Mouse (Mus musculus): Measurements from ENCODE around the gene Exoc3l2.

The Exoc3l2 gene

DNA sequence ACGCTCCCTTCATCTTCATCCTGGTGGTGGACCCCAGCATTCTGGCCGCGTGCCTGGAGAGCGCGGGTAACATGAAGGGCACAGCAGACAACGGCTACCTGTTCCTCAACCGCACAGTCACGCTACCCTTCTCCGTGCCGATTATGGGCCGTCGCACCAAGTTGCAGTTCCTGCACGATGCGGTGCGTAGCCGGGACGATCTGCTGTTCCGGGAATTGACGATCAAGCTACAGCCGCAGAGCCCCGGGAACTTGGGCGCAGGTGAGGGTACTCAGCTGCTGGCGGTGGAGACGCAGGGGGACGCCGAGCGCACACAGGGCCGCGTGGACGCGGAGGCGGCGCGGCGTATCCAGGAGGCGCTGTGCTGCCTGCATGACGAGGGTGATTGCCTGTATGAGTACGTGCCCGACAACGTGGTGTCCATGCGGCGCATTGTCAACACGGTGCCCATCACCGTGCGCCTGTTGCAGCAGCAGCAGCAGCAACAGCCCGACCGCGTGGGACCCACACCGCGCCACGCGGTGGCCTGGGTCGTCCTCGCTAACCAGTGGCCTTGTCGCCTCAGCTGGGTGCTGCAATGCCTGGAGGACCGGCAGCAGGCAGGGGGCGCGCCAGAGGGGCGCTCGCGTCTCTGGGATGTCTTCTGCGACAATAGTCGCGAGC lies 60.8 kb downstream of the Exoc3l2 start:
- peak; percentile 51 to 78 for DNase-seq

DNA sequence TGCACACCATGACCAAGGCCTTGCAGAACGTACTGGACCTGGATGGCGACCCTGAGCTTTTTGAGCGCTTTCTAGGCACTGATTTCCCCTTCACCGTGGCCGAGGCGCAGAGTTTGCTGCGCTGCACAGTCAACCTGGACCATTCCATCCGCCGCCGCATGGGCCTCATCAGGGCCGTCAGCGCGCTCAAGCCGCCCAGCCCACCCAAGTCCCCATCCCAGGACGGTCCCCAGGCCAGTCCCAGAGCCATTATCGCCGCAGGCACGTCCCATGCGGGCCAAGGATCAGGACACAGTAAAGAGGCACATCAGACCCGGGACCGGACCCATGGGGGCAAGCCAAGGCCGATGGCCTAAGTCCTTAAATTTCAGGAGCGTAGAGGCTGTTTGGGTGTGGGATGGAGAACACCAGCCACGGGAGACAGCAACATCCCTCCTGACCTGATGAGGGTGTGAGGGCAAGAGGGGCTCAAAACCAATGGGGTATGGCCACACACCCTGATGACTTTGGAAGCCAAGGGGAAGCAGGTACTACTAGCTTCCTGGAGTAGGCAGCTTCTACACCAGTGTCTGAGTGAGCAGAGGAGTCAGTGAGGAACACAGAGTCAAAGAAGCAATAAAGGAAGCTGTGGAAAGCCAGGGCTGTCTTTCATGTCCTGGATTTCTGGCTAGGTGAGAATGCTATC lies 61.4 kb downstream of the Exoc3l2 start:
- no peak for DNase-seq

DNA sequence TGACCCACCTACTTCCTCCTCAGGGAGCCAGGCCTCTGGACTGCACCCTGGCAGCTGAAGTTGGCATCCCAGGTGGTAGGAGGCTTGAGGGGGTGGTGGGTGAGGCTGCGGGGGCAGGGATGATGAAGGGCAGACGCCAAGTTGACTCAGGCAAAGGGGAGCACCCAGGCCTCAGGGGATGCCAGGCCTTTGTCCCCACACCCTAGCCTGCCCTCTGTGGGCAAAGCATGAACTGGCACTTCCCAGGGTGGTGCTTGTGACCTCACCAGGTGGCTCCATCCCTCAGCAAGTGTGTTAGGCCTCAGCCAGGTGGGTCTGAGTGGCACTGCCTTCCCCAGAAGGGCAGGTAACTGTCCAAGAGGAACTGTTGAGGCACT lies 62.0 kb downstream of the Exoc3l2 start:
- no peak for DNase-seq

DNA sequence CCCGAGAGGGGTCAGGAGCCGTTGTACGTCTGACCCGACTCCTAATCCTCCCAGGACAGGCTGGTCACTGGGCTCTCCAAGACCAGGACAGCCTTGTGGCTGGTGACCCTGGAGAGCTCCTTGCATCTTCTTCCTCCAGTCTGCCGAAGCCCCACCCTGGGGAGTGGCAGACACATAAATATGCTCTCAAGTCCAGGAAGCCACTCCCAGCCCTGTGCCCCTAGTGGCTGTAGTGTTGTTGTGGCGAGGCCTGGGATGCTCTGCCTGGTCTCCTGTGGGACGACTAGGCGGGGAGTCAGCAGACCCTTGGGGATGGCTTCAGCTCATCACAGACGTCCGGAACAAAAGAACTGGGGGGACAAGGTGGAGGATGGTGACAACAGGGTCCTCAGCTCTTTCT lies 67.9 kb downstream of the Exoc3l2 start:
- no peak for DNase-seq

DNA sequence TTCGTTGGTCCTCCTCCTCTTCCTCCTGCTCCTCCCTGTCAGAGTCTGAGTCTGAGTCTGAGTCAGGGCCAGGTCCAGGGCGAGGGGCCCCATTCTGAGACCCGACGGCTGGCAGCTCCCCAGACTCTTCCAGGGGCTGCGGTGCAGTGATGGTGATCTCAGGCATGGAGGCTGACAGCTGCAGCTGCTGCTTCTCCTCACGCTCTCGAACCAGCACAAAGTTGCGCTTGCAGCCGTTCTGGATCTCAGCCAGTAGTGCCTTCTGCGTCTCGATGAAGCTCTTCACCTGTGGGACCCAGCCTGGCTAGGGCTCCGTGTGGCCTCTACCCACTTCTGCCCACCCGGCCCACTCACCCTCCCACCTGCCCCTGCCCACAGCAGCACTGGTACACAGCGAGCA lies 69.1 kb downstream of the Exoc3l2 start:
- no peak for DNase-seq

DNA sequence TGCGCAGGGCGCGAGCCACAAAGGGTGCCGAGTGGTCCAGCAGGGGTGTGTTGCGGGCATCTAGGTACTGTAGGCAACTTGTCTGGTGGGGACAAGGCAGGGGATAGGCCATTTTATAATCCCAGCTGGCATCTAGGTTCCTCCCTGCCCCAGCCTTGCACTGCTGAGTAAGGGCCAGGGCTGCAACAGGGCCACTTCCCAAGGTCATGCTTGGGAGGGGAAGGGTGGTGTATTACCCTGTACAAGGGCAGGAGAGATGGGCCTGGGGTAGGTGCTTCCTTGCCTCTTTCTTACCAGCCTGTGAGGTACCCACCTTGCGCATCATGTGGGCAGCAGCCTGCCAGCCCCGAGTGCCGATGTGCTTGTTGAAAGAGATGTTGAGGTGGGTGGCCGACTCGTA lies 71.5 kb downstream of the Exoc3l2 start:
- DNase-seq = no peak

DNA sequence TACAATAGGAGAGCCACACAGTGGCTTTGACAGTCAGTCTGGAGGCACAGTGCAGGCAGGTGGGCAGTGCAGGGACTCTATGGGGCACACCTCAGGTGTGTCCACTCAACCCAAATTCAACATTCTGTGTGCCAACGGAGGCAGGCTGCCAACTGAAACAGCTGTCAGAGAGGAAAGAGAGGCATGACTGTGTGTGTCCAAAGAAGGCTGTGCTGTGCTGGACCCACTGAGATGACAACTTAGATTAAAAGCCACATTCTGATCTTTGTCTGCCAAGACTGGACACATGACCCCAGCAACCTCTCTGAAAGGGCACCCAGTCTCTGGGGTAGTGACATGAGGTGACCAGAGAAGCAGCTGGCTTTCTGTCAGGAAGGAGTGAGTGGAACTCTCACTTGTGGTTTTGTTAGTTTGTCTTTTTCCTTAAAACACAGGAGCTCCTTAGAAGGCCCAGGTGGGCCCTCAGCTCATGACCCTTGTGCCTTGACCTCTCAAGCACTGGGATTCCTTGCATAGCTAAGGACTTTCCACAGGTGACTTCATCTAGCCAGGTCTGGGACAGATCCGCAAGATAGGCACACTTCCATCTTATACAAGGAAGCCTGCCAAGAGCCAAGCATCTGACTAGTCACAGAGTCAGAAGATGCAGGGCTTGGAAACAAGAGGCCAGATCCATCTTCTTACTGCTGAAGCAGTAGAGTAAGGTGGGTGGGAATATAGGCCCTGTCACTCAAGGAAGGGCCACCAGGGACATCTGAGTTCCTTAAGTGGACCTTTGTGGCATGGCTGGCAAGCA lies 77.8 kb downstream of the Exoc3l2 start:
- DNase-seq = peak in 1 of 2 experiments; percentile 43

DNA sequence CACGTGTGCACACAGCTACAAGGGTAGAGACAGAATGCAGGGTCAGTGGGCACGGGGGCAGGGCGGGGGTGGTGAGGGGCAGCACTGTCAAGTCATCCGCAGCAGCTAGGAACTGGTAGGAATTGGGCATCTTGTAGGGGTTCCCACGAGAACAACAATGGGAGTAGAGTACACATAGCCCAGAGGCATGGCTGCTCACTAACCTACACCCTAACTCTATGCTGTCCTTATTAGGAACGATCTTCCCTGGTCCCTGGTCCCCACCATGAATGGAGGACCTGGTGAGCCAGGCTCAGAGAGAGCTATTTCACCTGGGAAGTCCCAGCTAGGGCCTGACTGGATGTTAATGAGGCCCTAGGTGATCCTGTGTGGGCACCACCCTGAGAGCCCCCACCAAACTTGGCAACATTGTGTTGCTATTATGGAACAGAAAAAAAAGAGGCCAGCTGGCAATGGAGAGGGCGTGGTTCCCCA lies 78.6 kb downstream of the Exoc3l2 start:
- no peak for DNase-seq

DNA sequence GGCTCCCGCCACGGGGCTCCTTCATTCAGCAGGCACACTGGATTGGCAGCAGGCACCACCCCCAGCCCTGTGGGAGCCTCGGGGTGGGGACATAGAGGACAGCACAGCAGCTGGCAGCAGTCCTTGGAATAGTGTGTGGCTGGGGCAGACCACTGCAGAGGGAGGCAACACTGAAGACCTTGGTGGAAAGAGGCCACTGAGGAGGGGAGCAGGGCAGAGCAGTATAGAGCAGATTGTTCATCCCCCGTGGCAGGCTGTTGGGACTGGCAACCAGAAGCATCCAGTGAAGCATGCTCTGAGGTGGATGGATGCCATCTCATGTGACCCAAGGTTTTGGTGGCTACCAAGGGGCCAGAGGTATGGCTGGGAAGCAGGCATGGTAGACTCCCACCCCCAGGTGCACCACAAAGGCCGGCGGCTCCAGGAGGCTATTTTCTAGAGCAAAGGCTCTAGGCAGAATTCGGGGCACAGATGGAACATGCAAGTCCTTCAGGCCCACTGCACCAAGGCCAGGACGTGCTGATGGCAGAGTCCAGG lies 79.1 kb downstream of the Exoc3l2 start:
- peak in 1 of 2 experiments; percentile 35 for DNase-seq

DNA sequence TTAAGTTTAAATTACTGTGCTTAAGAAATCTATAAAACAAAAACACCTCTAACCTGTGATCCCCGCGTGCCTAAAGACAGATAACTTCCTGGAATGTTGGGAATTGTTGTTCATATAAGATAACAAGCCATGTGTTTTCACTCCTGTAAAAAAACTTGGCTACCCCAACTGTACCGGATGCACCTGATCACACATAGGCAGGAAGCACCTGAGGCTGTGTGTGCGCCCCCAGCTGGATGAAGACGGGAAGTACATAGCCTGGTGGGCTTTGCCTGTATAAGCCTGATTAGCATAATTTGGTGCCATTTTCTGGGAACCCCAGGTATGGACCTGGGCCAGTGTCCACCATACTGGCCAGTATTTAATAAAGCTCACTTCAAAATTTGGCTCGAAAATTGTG lies 80.5 kb downstream of the Exoc3l2 start:
- peak in 1 of 2 experiments; percentile 46 for DNase-seq

DNA sequence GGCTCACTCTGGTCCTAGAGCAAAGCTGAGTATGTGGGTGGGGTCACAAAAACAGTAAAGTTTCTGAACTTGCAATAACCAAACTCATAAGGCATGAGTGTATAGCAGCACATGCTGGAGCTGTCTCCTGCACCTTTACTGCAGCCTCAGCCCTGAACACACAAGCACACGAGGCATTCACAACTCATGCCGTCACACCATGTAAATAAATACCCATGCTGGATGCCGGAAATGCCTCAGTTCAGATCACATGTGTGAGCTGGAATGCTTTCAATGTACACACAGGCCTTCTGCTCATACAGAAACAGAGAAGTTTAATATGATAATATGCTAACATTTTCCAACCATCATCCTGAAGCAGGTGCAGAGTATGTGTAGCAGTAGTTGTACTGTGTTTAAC lies 82.9 kb downstream of the Exoc3l2 start:
- DNase-seq = no peak

All from kidney, postnatal 36 days (tissue).